Mouse (Mus musculus) layer of hippocampus, postnatal 10 days (tissue): Measurements from ENCODE around the gene Fbxw17. TPM values are rescaled to one million over a fixed set of nuclear protein-coding genes. Genes with fewer than 3 reads are reported as not detected.
"Not testable (repeated sequence)": the region's sequence is repeated elsewhere in the genome, so short reads cannot be mapped to it uniquely, and the experiment has no call there.

Source experiments
- DNase-seq, 2 experiments: peaks; one replicate each; pipeline ENCODE4 v3.0.0; 2021; ENCODE audit warnings: low spot score in 2 of 2
- long read RNA-seq: library from polyadenylated mRNA; stranded (forward); transcript quantifications from one replicate; pipeline ENCODE4 v2.0.0, GENCODE M21; 2023
- total RNA-seq, 2 experiments: library from RNA; stranded (reverse); gene quantifications; 2 replicates each; pipeline ENCODE4 v1.2.3; 2021

The Fbxw17 gene
- 10 to 100 TPM; 21.6 to 22.2 TPM for total RNA-seq
- long read RNA-seq, partial matches to known transcripts, result 1 of 8 reads
- long read RNA-seq, other reads (novel, unspliced or antisense), result 5 of 8 reads

GRCm38 (mm10) chr13:50417389-50418183 is at the start of gene Fbxw17:
Gene Fbxw17, plus strand, starts transcription at chr13:50417864.
- peak; percentile 70 to 76 for DNase-seq

GRCm38 (mm10) chr13:50372934-50373705 is 44.5 kb upstream of the Fbxw17 start:
- DNase-seq, result not testable (repeated sequence)

GRCm38 (mm10) chr13:50389146-50389545 is 28.5 kb upstream of the Fbxw17 start:
- not testable (repeated sequence) for DNase-seq

- DNase-seq, result no peak
Measured at GRCm38 (mm10) chr13:50418421-50418820, 757 bp downstream of the Fbxw17 start.

GRCm38 (mm10) chr13:50423625-50424209 is 6.1 kb downstream of the Fbxw17 start:
- no peak for DNase-seq

GRCm38 (mm10) chr13:50424517-50424916 is 6.9 kb downstream of the Fbxw17 start:
- no peak for DNase-seq

- no peak for DNase-seq
Measured at GRCm38 (mm10) chr13:50426686-50427085, 9.0 kb downstream of the Fbxw17 start.

DNA sequence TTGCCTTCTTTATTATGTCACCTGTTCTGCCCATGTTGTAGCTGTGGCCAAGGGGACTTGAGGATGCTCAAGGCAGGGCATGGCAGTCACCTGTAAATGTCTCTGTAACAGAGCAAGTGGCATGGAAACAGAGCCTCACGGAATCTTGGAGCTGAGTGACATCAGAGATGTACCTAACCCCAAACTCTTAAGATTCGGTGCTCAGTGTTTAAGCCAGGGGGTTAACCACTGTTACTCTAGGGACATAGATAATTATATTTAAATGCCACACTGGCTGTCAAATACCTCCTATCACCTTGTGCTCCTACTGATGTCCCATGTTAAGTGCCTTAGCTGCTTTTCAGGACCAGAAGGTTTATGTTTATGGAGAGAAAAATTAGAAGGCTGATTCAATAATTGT is 26.1 kb downstream of the Fbxw17 start, which contains the start of gene Gm47429:
TSS of gene Gm47429 (minus strand) at position 101 of the 400 bp plus-strand sequence.
- no peak for DNase-seq

DNA sequence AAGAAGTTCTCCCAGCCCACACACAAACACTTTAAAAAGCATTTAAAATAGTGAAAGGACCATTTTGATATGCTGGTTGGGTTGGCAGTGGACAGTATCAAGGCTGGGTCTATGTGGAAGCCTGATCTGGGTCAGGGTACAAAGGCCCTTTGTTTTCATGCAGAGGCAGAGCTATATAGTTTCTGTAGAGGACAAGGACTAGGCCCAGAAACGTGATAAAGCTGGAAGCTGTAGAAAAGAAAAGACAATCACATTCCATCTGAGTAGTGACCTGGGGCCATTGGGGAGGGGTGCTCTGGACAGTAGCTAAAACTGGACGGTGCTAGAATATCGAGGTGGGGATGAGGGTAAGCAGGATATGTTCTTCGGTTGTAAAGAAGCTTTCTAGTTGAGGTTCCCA is 27.6 kb downstream of the Fbxw17 start:
- no peak for DNase-seq

DNA sequence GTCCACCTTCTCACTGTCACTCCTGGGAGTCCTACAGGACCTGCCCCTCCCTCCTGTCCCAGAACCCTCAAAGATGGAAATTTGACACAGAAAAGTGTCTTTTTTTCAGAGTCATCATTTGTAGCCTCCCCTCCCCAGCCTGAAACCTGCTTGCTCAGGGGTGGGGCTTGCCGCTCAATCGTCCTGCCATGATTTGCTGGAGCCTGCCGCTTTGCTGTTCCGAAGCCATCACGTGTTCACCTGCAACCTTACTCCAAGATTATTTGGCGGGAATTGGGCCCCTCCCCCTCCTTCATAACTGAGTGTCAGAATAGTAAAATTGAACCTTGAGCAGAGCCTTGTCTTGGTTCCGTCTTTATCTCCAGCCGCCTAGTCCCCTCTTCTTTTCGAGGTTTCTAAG is 34.6 kb downstream of the Fbxw17 start:
- not testable (repeated sequence) for DNase-seq

- no peak for DNase-seq
Measured at GRCm38 (mm10) chr13:50453426-50453825, 35.8 kb downstream of the Fbxw17 start.

DNA sequence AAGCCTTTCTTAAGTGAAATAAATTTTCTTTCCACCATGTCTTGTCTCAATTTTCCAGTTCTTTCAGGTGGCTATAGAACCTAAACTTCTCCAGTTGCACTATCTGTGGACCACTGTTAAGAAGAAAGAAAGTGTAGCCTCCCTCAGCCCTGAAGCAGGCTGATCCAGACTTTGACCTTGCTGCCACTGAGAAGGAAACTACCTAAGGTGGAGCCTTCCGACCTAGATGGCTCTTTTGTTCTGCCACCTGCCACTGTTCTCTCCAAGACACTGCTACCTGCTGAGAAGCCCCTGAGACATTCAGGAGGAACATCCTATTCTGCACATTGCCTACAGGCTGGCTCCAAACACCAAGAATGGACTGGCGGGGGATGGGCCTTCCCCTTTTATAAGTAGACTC is 42.8 kb downstream of the Fbxw17 start:
- DNase-seq, result not testable (repeated sequence)

DNA sequence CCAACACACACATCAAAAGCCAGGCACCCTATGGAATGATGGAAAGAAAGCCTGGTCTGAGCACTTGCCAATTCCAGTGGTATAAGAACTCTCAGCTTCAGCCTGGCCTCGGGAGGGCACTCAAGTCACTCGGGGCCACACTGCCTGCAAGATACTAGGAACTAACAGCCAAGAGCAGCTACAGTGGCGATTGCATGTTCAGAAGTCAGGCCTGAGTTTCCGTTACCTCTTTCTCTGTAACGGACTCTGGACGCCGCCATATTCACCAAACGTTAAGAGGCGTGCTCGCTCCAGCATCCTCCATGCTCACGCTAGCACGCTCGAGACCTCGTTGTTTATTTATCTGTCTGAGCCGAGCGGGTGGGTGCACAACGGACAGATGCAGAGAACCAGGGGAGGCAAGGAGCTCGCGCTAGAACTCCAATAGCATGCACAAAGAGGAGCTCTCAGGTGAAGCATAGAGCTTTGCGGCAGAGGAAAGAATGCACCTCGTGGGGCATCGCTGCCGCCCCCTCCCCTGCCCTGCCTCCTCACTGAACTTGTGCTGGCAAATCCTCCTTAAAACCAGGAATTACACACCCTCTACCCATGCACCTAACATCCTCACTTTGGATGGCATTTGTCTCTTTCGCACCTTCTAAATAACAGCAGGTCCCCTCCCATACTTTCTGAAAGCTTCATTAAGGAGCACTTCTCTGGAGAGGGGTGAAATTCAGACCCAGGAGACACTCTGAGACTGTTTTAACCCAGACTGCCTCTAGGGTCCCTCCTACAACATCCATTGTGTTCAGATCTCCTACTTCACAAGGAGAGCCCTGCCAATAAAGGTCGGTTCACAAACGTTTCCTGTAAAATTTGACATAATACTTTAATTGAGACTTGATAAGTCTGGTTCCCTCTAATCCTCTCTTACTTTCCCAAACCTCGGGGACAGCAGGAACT is 47.2 kb downstream of the Fbxw17 start:
- no peak for DNase-seq

DNA sequence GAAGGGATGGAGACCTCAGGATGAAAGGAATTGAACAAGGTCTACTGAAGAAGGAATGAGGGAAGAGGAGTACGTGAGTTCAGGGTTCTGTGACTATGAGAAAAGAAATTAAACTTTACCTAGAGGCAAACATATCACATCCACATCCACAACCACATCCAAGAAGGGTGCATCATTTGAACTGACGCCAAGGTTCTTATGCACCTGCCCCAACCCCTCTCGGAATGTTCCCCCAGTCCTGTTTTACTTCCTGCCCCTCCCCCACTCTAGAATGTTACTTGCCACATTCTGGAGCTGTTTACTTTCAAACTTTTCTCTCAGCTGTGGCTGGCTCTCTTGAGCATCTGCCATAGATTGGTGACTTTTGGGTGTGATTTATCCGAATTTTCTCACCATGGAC is 49.3 kb downstream of the Fbxw17 start, which contains the start of gene Nutm2:
TSS of gene Nutm2 (plus strand) at position 301 of the 400 bp plus-strand sequence.
- DNase-seq, result no peak

Other genes with a start within 250 kb of the Fbxw17 start
- not detected for gene Gm906, start 167.6 kb upstream of the Fbxw17 start, total RNA-seq
- gene Gm47429, start 26.0 kb downstream of the Fbxw17 start, total RNA-seq, result not detected
- gene Nutm2, start 49.4 kb downstream of the Fbxw17 start, total RNA-seq, result not detected
- gene Gm904, start 225.4 kb downstream of the Fbxw17 start, total RNA-seq, result not detected